Mouse (Mus musculus) spleen, adult 10 weeks (tissue): ENCODE data around the gene Scd2. TPM values are rescaled to one million over a fixed set of nuclear protein-coding genes. Genes with fewer than 3 reads are reported as not detected.

Source experiments
- polyA plus RNA-seq: library from polyadenylated mRNA; stranded (reverse); fragments of 350-450 nt; fragmentation: Illumina TruSeq; extraction: RNeasy Lipid Tissue Mini Kit (QIAGEN cat#74804); gene quantifications from one replicate; pipeline ENCODE4 v1.2.3, GENCODE M21; 2015; ENCODE audit warnings: low replicate concordance; ENCODE audit not compliant: insufficient read depth

The Scd2 gene
- 60.4 TPM for polyA plus RNA-seq

GRCm38 (mm10) chr19:44292941-44293768 is at the start of gene Scd2:
Gene Scd2, plus strand, starts transcription at chr19:44293674.

DNA sequence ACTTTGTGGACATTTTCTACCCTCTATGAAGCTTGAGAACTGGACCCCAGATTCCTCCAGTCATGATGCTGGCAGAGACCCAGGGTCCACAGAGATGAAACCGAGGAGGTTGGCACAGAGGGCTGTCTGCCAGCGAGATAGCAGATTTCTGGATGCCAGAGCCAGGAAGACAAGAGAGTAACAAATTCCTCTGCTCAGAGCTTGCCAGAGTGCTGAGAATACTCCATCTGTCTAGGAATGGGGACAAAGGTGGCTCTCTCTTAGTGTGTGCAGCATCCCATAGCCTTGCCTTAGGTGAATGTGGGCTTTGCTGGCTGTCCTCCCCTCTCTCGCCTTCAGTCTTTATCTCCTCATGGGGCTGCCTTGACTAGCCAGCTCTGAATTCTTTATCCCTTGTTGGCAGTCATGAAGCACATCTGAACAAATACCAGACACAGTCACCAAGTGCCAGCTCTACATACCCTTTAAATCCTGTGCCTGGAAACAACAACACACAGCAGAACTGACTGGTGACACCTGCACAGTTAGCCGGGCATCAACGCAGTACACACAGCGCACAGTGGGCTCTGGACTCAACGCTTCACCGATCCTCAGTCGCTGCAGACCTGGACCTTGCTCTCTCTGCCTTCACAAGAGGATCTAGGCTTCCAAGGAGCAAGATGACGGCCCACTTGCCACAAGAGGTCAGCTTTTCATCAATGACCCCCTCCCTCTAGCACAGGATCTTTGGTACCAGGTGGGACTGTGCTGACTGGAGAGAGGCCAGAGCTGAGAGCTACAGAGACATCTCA is 39.6 kb downstream of the Scd2 start, which contains the start of gene Scd4:
Gene Scd4, plus strand, starts transcription at position 260 of the 791 bp plus-strand sequence.

Other genes starting within 250 kb of the Scd2 start
- 38.1 TPM for gene Erlin1, start 223.9 kb upstream of the Scd2 start, polyA plus RNA-seq
- gene Chuk, start 186.2 kb upstream of the Scd2 start, polyA plus RNA-seq = 173 TPM
- gene Cwf19l1, start 157.8 kb upstream of the Scd2 start, polyA plus RNA-seq = 39.6 TPM
- 179 TPM for gene Bloc1s2, start 147.2 kb upstream of the Scd2 start, polyA plus RNA-seq
- not detected for gene Pkd2l1, start 101.2 kb upstream of the Scd2 start, polyA plus RNA-seq
- not detected for gene Scd3, start 90.4 kb upstream of the Scd2 start, polyA plus RNA-seq
- gene Scd4, start 39.4 kb downstream of the Scd2 start, polyA plus RNA-seq = 1.0 TPM
- gene Scd1, start 114.2 kb downstream of the Scd2 start, polyA plus RNA-seq = 315 TPM
- not detected for gene Wnt8b, start 199.8 kb downstream of the Scd2 start, polyA plus RNA-seq